Mouse (Mus musculus) heart, postnatal 0 days (tissue): ENCODE measurements around the gene Tmem120a. TPM values are rescaled to one million over a fixed set of nuclear protein-coding genes. Genes with fewer than 3 reads are reported as not detected.

Experiments
- ATAC-seq: fragments of 200-750 bp; cut with Nextera tagmentation; 2 replicates; pipeline ENCODE4 v1.8.0; 2017; ENCODE audit warnings: low read depth, moderate number of reproducible peaks, moderate library complexity; ENCODE audit not compliant: insufficient read depth
- DNase-seq: peaks from one replicate; pipeline ENCODE4 v3.0.0-alpha.2; 2016; ENCODE audit warnings: low spot score
- H3K27ac ChIP-seq: fragments of 300-500 bp; sonication (generic); 2 replicates; pipeline ENCODE4 v1.5.1; 2014; ENCODE audit warnings: low read depth, mild to moderate bottlenecking
- H3K27me3 ChIP-seq: fragments of 300-500 bp; sonication (generic); 2 replicates; pipeline ENCODE4 v1.6.1; 2014; ENCODE audit warnings: low read length, mixed read lengths; ENCODE audit not compliant: control insufficient read depth, insufficient read depth
- H3K36me3 ChIP-seq: fragments of 300-500 bp; sonication (generic); replicated peaks from 2 replicates; pipeline ENCODE4 v1.6.1; 2014; ENCODE audit warnings: low read length, mixed read lengths; ENCODE audit not compliant: control insufficient read depth, insufficient read depth
- H3K4me1 ChIP-seq: fragments of 300-500 bp; sonication (generic); 2 replicates; pipeline ENCODE4 v1.6.1; 2014; ENCODE audit warnings: antibody characterized with exemption; ENCODE audit not compliant: control insufficient read depth, insufficient read depth
- H3K4me2 ChIP-seq: fragments of 300-500 bp; sonication (generic); 2 replicates; pipeline ENCODE4 v1.6.1; 2014; ENCODE audit warnings: low read depth, mild to moderate bottlenecking, low read length, moderate library complexity
- H3K4me3 ChIP-seq: fragments of 300-500 bp; sonication (generic); 2 replicates; pipeline ENCODE4 v1.5.1; 2014; ENCODE audit warnings: low read depth, low read length
- H3K9ac ChIP-seq: fragments of 300-500 bp; sonication (generic); replicated peaks from 2 replicates; pipeline ENCODE4 v1.6.1; 2014; ENCODE audit warnings: low read depth, low read length, mixed read lengths
- H3K9me3 ChIP-seq: fragments of 300-500 bp; sonication (generic); replicated peaks from 2 replicates; pipeline ENCODE4 v1.6.1; 2016; ENCODE audit warnings: low read length; ENCODE audit not compliant: control insufficient read depth
- CTCF ChIP-seq: IDR thresholded peaks from 2 replicates; pipeline ENCODE4 v1.5.1; 2016; ENCODE audit warnings: antibody characterized with exemption, control low read depth, low read depth
- EP300 ChIP-seq: IDR thresholded peaks from 2 replicates; pipeline ENCODE4 v1.6.1; 2016; ENCODE audit warnings: antibody characterized with exemption, low read depth
- WGBS: fragments of 180-500 bp; shearing (Covaris S2); extraction: QIAGEN DNeasy Blood & Tissue Kit; methylation state at CpG from one replicate; pipeline ENCODE4 v1.1.7; 2014; 5-methylcytosine and 5-hydroxymethylcytosine counted together
- polyA plus RNA-seq: library from polyadenylated mRNA; unstranded; fragments of >200 nt; fragmentation: Nextera tagmentation; extraction: Ambion mirVana; gene quantifications from 2 replicates; pipeline ENCODE4 v1.2.1, GENCODE M21; 2015
- total RNA-seq: library from RNA; depleted of rRNA; stranded (reverse); fragments of >200 nt; gene quantifications from 2 replicates; pipeline ENCODE4 v1.2.3, GENCODE M21; 2014; ENCODE audit warnings: low replicate concordance

Gene Tmem120a
- total and polyA plus RNA-seq, 2 experiments from 2014 or later: 25.6 to 34.2 TPM

GRCm38 (mm10) chr5:135737154-135737553 is 7.1 kb downstream of the Tmem120a start:
- H3K4me2 ChIP-seq: no peak overlapping the region
- no peaks in the 10 kb centered on the region for H3K27me3 ChIP-seq
- WGBS: 62% methylated on average over 7 of the region's 7 CpGs
- H3K36me3 ChIP-seq: peaks cover 65% of the 10 kb centered on the region
- H3K9ac ChIP-seq: no peak overlapping the region
- no peak overlapping the region for H3K4me3 ChIP-seq
- TF ChIP-seq CTCF (peak; percentile 17; the same call in 1 of the 2 replicates), EP300 (no peak)
- ATAC-seq (0 out of 2 replicates have a peak, but pooled peaks have one; percentile 12), DNase-seq (no peak)
- H3K4me1 ChIP-seq: no peaks in the 10 kb centered on the region
- no peak overlapping the region for H3K27ac ChIP-seq
- H3K9me3 ChIP-seq: no peaks in the 10 kb centered on the region

- H3K4me2 ChIP-seq: no peak overlapping the region
- no peak overlapping the region for H3K27ac ChIP-seq
- no peaks in the 10 kb centered on the region for H3K27me3 ChIP-seq
- no peak for TF ChIP-seq EP300
- no peak for TF ChIP-seq CTCF
- no peak overlapping the region for H3K4me3 ChIP-seq
- no peak for DNase-seq
- no peak overlapping the region for H3K9ac ChIP-seq
- H3K36me3 ChIP-seq: peaks cover 68% of the 10 kb centered on the region
- ATAC-seq: 0 out of 2 replicates have a peak, but pooled peaks have one; percentile 6
- no peaks in the 10 kb centered on the region for H3K9me3 ChIP-seq
- H3K4me1 ChIP-seq: no peaks in the 10 kb centered on the region
- 93% methylated on average over 16 of the region's 16 CpGs for WGBS
Observed at GRCm38 (mm10) chr5:135736544-135736943, 7.7 kb downstream of the Tmem120a start.

- no peak overlapping the region for H3K9ac ChIP-seq
- ATAC-seq (no peak), DNase-seq (no peak)
- no peak overlapping the region for H3K4me2 ChIP-seq
- H3K27ac ChIP-seq: no peak overlapping the region
- no peaks in the 10 kb centered on the region for H3K9me3 ChIP-seq
- H3K4me3 ChIP-seq: no peak overlapping the region
- WGBS: 82% methylated on average over 13 of the region's 13 CpGs
- H3K4me1 ChIP-seq: no peaks in the 10 kb centered on the region
- TF ChIP-seq EP300 (no peak), CTCF (no peak)
- H3K27me3 ChIP-seq: no peaks in the 10 kb centered on the region
- peaks cover 70% of the 10 kb centered on the region for H3K36me3 ChIP-seq
Observed at GRCm38 (mm10) chr5:135735741-135736140, 8.5 kb downstream of the Tmem120a start.

GRCm38 (mm10) chr5:135734057-135734680 is 10.1 kb downstream of the Tmem120a start:
- Histone ChIP-seq H3K27ac (no peak overlapping the region), H3K9ac (no peak overlapping the region), H3K36me3 (peaks cover 77% of the 10 kb centered on the region), H3K4me3 (no peak overlapping the region), H3K27me3 (no peaks in the 10 kb centered on the region), H3K9me3 (no peaks in the 10 kb centered on the region), H3K4me1 (no peaks in the 10 kb centered on the region), H3K4me2 (no peak overlapping the region)
- DNase-seq (no peak), ATAC-seq (no peak)
- TF ChIP-seq EP300 (no peak), CTCF (no peak)
- WGBS: 90% methylated on average over 42 of the region's 42 CpGs

GRCm38 (mm10) chr5:135733071-135733470 is 11.2 kb downstream of the Tmem120a start:
- Histone ChIP-seq H3K36me3 (peaks cover 87% of the 10 kb centered on the region), H3K4me3 (no peak overlapping the region), H3K9me3 (no peaks in the 10 kb centered on the region), H3K27me3 (no peaks in the 10 kb centered on the region), H3K9ac (no peak overlapping the region), H3K4me2 (no peak overlapping the region), H3K4me1 (no peaks in the 10 kb centered on the region), H3K27ac (no peak overlapping the region)
- DNase-seq: no peak
- TF ChIP-seq CTCF: no peak
- no peak for TF ChIP-seq EP300
- ATAC-seq: no peak
- WGBS: 85% methylated on average over 4 of the region's 4 CpGs

GRCm38 (mm10) chr5:135731322-135731721 is 12.9 kb downstream of the Tmem120a start:
- H3K27me3 ChIP-seq: no peaks in the 10 kb centered on the region
- peaks cover 15% of the 10 kb centered on the region for H3K4me1 ChIP-seq
- H3K27ac ChIP-seq: no peak overlapping the region
- peaks cover 81% of the 10 kb centered on the region for H3K36me3 ChIP-seq
- ATAC-seq (no peak), DNase-seq (no peak)
- H3K4me3 ChIP-seq: no peak overlapping the region
- H3K9ac ChIP-seq: no peak overlapping the region
- H3K9me3 ChIP-seq: no peaks in the 10 kb centered on the region
- H3K4me2 ChIP-seq: no peak overlapping the region
- no peak for TF ChIP-seq CTCF
- no peak for TF ChIP-seq EP300
- 91% methylated on average over 16 of the region's 16 CpGs for WGBS
